Mouse (Mus musculus): ENCODE measurements around the gene BC048679.
"Not testable (repeated sequence)": the region's sequence is repeated elsewhere in the genome, so short reads cannot be mapped to it uniquely, and the experiment has no call there.

Gene BC048679

GRCm38 (mm10) chr7:81498181-81498580, at the start of gene BC048679:
BC048679 (minus strand) TSS chr7:81498281.
- DNase-seq (ENCODE audit: low spot score): no peak

- DNase-seq (ENCODE audit: low spot score): no peak
These were observed 44.9 kb upstream of the BC048679 start for GRCm38 (mm10) chr7:81542934-81543333.

DNA sequence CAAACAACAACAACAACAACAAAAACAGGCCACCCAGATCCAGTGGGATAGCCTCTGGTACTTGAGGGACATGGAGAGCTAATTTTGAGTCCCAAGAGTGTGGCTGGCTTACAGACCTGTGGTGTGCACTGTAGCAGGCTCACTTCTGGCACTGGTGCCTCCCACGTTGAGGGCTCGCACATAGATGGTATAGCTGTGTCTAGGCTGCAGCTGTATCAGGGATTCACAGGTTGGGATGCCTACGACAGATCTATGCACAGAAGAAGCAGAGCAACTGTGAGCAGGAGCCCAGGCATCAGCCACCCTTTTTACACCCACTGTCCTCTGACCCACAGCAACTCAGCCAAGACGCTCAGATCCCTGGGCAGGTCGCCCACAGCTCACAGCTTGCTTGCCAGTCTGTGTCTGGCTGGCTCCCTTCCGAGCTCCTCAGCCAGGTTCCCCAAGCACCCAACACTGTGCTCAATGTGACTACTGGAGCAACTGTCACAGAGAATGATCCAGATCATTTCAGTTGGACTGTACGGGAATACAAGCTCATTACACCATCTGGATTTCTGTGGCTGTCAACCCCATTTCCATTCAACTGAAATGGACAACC, 43.9 kb upstream of the BC048679 start:
- no peak for DNase-seq (ENCODE audit: low spot score)

DNA sequence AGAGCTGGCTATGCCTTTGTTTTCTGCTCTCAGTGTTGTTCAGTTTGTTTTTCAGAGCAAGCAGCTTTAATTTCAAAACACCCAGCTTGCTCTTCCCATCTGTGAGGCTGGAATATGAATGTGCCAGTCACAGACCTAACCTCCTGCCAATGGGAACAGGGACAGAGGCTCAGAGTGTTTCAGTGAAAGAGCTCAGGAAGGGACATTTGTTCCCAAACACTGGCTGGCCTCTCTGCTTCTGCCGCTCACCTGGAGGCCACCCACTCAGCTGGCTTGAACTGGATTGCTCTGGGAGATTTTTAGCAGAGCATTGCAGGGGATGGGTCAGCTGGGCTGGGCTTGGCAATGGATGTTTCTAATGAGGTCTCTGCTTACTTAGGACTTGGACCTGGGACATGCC, 42.9 kb upstream of the BC048679 start:
- DNase-seq (ENCODE audit: low spot score): no peak

DNA sequence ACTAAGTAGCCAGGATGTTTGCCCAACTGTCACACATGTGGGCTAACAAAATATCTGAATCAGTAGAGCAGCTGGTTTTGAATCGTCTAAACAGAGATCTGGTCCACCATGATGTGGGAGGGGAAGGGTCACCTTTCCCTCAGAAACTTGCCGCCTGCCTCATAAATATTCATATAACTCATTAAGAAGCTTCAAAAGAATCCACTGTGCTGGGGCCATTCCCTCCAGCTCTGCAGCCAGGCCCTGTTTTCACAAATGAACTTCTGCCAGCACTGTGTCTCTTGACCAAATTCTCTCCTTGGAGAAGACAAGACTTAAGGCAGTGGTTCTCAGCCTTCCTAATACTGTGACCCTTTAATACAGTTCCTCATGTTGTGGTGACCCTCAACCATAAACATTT, 41.5 kb upstream of the BC048679 start:
- DNase-seq (ENCODE audit: low spot score): no peak

DNA sequence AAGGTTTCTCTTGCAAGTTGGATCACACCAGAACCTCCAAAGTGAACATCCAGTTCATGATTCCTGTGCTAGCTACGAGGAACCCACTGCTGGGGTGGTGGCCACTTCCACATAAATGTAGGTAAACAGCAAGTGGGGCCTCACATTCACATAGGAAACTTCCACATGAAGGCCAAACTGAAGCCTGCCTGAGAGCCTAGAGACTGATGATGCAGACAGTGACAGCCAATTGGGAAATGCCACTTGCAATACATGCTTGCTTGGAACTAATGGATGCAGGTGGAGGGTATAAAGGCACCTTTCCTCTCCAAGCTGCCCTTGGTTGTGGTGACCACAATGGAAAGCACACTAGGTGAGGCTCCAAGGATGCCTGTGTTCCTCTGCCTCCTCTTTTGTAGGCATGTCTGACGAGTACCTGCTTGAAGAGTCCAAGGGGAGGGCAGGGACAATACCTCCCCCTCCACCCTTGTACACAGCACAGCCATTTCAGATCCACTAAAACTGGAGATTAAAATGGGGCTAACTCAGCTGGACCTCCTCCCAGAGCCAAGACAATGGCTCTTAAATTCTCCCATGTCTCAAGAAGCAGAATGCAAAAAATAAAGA, 40.1 kb upstream of the BC048679 start:
- DNase-seq (ENCODE audit: low spot score): no peak

- no peak for DNase-seq (ENCODE audit: low spot score)
These were observed 38.4 kb upstream of the BC048679 start for GRCm38 (mm10) chr7:81536478-81536877.

GRCm38 (mm10) chr7:81531462-81531861, 33.4 kb upstream of the BC048679 start:
- DNase-seq (ENCODE audit: low spot score): no peak

DNA sequence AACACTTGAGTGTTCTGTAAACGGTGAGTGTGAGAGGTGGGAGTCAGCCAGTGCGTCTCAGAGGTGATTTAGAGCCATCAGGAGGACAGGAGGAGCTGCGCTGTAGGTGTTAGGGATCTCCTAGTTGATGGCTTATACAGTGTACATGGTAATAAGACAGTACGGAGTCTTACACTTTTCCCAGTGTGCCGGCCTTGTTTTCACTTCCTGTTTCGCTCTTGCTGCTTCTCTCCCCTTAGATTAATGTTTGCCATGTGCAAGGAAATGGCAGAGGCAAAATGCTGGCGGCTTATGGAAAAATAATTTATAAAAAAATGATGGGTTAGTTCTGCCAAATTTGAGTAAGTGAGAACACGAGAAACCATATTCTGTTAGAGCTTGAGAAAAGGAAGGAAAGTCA, 30.8 kb upstream of the BC048679 start:
- no peak for DNase-seq (ENCODE audit: low spot score)

DNA sequence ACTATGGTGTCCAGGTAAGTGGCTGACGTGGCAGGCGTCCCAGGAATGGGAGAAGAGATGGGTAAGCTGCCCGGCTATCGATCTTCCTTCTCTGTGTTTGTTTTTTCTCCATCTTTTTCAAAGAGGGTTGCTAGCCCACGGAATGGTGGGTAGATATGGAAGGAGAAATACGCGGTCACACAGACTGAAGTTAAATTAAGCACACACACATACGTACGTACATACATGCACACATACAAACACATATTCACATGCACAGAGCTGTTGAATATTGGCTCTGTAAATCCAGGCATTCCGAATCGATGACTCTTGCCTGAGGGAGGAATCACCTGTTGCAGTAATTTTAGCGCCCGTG, 25.6 kb upstream of the BC048679 start:
- no peak for DNase-seq (ENCODE audit: low spot score)

DNA sequence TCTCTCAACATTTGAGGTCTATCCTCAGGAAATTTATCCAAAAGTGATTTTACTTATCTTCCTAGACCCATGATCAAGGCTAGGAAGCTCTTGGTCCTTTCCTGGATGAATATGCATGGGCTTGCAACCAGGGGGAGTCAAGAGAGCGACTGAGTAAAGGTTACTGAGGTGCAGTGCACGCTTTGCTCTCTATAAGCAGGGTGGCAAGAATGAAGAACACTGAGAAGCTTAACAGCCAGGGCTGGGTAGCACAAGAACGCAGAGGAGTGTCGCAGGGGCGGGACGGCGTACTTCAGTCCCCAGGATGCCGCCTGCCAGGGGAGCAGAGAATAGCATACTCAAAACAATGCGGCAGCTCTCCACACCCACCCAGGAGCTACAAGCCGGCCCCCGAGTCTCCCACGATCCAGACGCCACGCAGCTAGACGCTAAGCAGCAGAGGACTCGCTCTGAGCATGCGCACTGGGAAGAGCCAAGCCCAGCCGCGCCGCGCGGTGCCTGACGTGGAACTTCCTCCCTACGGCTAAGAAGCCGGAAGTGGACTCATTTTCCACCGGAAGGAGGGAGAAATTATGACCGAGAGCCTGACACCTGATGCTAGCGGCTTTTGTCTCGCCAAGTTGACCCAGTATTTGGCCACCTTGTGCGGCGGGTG, 25.1 kb upstream of the BC048679 start:
- DNase-seq (ENCODE audit: low spot score): peak; percentile 65

DNA sequence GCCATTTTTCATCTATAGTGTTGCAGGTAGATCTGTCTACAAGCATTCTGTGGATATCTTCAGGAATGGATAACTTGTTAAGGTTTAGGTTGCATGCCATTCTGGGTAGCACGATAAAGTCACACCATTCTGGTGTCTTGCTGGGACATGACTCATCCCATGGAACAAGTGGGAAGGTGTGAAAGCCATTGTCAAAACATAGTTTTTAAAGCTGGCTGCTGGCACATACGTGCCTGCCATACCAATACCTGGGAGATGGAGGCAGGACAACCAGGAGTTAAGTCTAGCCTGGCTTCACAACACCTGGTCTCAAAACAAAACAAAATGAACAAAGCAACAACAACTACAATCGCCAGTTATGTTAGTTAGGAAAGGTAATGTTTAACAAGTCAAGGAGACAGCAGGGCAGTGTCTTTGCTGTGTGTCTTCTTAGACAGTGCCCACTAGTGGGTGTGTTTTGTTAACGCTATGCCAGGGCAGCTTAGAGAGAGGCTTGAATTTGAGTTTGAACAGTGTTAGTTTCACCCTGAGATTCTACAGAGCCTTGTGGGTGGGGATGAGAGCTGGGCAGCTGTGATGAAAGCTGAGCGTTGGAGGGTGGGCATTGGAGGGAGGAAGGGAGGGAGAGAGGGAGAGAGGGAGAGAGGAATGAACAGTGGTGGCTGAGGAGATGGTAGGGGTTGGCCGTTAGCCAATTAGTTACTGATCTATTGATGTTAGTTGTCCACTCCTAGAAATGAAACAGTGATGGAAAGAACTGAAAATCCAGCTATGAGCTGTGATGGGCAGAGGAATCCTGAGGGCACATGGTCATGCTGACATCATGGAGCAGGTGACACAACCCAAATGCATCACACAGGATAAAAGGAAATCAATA, 18.3 kb upstream of the BC048679 start:
- DNase-seq (ENCODE audit: low spot score): no peak

GRCm38 (mm10) chr7:81514906-81515590, 17.0 kb upstream of the BC048679 start:
- DNase-seq (ENCODE audit: low spot score): no peak

GRCm38 (mm10) chr7:81501050-81501449, 3.0 kb upstream of the BC048679 start:
- no peak for DNase-seq (ENCODE audit: low spot score)

GRCm38 (mm10) chr7:81497171-81497570, 910 bp downstream of the BC048679 start:
- no peak for DNase-seq (ENCODE audit: low spot score)

GRCm38 (mm10) chr7:81493331-81494021, 4.6 kb downstream of the BC048679 start, which contains the start of gene Ap3b2:
Ap3b2 (minus strand) TSS chr7:81493925.
- DNase-seq (ENCODE audit: low spot score): peak; percentile 3

- DNase-seq (ENCODE audit: low spot score): no peak
These were observed 5.5 kb downstream of the BC048679 start for GRCm38 (mm10) chr7:81492628-81493027.

DNA sequence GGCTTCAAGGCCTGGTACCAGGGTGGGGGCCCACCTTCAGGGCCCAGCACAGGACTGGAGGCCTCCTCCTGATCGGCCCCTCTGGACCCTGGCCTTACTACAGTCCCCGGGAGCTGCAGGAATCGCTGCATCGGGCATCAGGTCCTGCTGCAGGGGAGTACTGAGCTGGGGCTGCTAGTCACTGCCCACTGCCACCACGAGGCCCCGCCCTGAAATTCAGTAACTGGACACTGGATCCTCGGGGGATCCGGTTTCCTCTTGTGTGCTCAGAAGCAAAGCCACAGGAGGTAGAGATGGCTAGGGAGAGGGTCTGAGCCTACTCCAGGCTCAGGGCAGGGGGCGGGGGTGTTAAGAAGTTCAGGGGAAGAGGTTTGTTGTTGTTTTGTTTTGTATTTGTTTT, 8.4 kb downstream of the BC048679 start:
- no peak for DNase-seq (ENCODE audit: low spot score)

DNA sequence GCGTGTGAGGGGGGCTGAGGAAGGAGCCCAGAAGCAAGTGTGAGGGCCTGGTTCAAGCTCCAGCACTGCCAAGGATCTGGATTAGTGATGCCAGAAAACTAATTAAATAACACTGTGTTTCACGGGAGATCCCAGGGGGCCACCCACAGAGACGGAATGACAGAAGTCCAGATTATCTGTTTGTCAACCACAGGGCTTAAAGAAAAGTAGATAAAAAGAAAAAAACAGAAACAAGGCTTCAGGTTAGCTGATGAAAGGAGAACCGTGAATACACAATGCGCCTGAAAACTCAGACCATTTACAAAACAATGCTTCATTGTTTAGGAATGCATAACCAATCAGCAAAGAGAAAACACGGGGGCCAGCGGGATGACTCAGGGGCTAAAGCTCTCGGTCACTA, 17.3 kb downstream of the BC048679 start:
- DNase-seq (ENCODE audit: low spot score): no peak

DNA sequence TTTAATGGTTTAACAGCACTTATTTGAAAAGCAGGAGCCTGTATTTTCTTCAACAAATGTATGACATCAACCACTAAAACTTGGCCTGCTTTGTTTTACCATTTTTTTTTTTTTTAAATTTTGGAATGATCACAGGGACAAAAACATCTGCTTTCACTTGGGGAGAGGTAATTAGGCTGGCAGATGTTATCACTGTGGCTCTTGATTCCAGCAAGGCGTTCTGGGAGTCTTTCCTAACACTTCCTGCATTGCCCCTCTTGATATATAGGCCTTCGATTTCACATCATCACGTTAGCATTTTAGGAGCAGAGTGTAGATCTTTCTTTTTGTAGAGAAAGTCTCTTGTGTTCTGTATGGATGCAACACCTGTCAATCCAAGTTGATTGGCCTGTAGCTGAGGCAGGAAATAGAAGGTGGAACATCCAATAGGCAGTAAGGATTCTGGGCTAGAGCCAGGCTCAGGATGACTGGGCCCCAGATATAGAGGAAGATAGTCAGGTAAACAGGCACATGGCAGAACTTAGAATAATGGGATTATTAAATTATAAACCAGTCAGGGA, 18.5 kb downstream of the BC048679 start:
- no peak for DNase-seq (ENCODE audit: low spot score)

GRCm38 (mm10) chr7:81478261-81478660, 19.8 kb downstream of the BC048679 start:
- not testable (repeated sequence) for DNase-seq (ENCODE audit: low spot score)
